Mouse (Mus musculus): ENCODE measurements around the gene Ilvbl. TPM values are rescaled to one million over a fixed set of nuclear protein-coding genes. Genes with fewer than 3 reads are reported as not detected.
A peak's percentile ranks its signal among the peaks of the same experiment; 100 is the strongest.

Ilvbl gene
- polyA plus RNA-seq, 1 experiment from 2014 or later = 57.4 TPM

- no peak for TF ChIP-seq CTCF (IDR thresholded peaks at IDR 0.05; ENCODE audit: low read depth)
- Histone ChIP-seq H3K27ac (no peak overlapping the region), H3K9ac (ENCODE audit: low read depth, low read length) (no peak overlapping the region), H3K36me3 (ENCODE audit: insufficient read depth, low read length) (no peaks in the 10 kb centered on the region), H3K27me3 (ENCODE audit: insufficient read depth, low read length) (no peaks in the 10 kb centered on the region), H3K4me2 (ENCODE audit: low read length) (no peak overlapping the region), H3K4me3 (replicated peaks; ENCODE audit: low read depth, low read length) (no peak overlapping the region), H3K4me1 (replicated peaks; ENCODE audit: insufficient read depth, low read length) (no peaks in the 10 kb centered on the region), H3K9me3 (replicated peaks; ENCODE audit: low read length) (no peaks in the 10 kb centered on the region)
- 39% methylated on average over 3 of the region's 3 CpGs for WGBS
- DNase-seq (ENCODE audit: low spot score) (no peak), ATAC-seq (replicated peaks; ENCODE audit: low FRiP score, low read depth) (no peak)
Observed at GRCm38 (mm10) chr10:78569686-78570085, 4.5 kb upstream of the Ilvbl start.

GRCm38 (mm10) chr10:78570416-78570815 lies 3.7 kb upstream of the Ilvbl start:
- no peak for DNase-seq (ENCODE audit: low spot score)
- Histone ChIP-seq H3K36me3 (ENCODE audit: insufficient read depth, low read length) (no peaks in the 10 kb centered on the region), H3K9ac (ENCODE audit: low read depth, low read length) (no peak overlapping the region), H3K27me3 (ENCODE audit: insufficient read depth, low read length) (no peaks in the 10 kb centered on the region), H3K4me1 (replicated peaks; ENCODE audit: insufficient read depth, low read length) (no peaks in the 10 kb centered on the region), H3K9me3 (replicated peaks; ENCODE audit: low read length) (no peaks in the 10 kb centered on the region), H3K4me3 (replicated peaks; ENCODE audit: low read depth, low read length) (no peak overlapping the region), H3K27ac (no peak overlapping the region), H3K4me2 (ENCODE audit: low read length) (no peak overlapping the region)
- TF ChIP-seq CTCF (IDR thresholded peaks at IDR 0.05; ENCODE audit: low read depth) = no peak
- WGBS = 59% methylated on average over 6 of the region's 6 CpGs
- no peak for ATAC-seq (replicated peaks; ENCODE audit: low FRiP score, low read depth)

GRCm38 (mm10) chr10:78570897-78571296 lies 3.2 kb upstream of the Ilvbl start:
- H3K27ac ChIP-seq = no peak overlapping the region
- H3K4me3 ChIP-seq (replicated peaks; ENCODE audit: low read depth, low read length) = no peak overlapping the region
- no peak overlapping the region for H3K4me2 ChIP-seq (ENCODE audit: low read length)
- H3K9me3 ChIP-seq (replicated peaks; ENCODE audit: low read length) = no peaks in the 10 kb centered on the region
- ATAC-seq (replicated peaks; ENCODE audit: low FRiP score, low read depth) = no peak
- H3K9ac ChIP-seq (ENCODE audit: low read depth, low read length) = no peak overlapping the region
- peak; percentile 26 for DNase-seq (ENCODE audit: low spot score)
- TF ChIP-seq CTCF (IDR thresholded peaks at IDR 0.05; ENCODE audit: low read depth) = no peak
- no peaks in the 10 kb centered on the region for H3K27me3 ChIP-seq (ENCODE audit: insufficient read depth, low read length)
- WGBS = 48% methylated on average over 2 of the region's 2 CpGs
- no peaks in the 10 kb centered on the region for H3K36me3 ChIP-seq (ENCODE audit: insufficient read depth, low read length)
- H3K4me1 ChIP-seq (replicated peaks; ENCODE audit: insufficient read depth, low read length) = no peaks in the 10 kb centered on the region

GRCm38 (mm10) chr10:78573226-78573625 lies 920 bp upstream of the Ilvbl start:
- TF ChIP-seq CTCF (IDR thresholded peaks at IDR 0.05; ENCODE audit: low read depth) = no peak
- H3K9ac ChIP-seq (ENCODE audit: low read depth, low read length) = no peak overlapping the region
- H3K27ac ChIP-seq = no peak overlapping the region
- H3K4me2 ChIP-seq (ENCODE audit: low read length) = no peak overlapping the region
- no peaks in the 10 kb centered on the region for H3K27me3 ChIP-seq (ENCODE audit: insufficient read depth, low read length)
- no peaks in the 10 kb centered on the region for H3K4me1 ChIP-seq (replicated peaks; ENCODE audit: insufficient read depth, low read length)
- WGBS = 66% methylated on average over 3 of the region's 3 CpGs
- 0 out of 2 replicates have a peak, but pooled peaks cover 12% of the 10 kb centered on the region for H3K36me3 ChIP-seq (ENCODE audit: insufficient read depth, low read length)
- H3K4me3 ChIP-seq (replicated peaks; ENCODE audit: low read depth, low read length) = no peak overlapping the region
- DNase-seq (ENCODE audit: low spot score) = no peak
- no peaks in the 10 kb centered on the region for H3K9me3 ChIP-seq (replicated peaks; ENCODE audit: low read length)
- no peak for ATAC-seq (replicated peaks; ENCODE audit: low FRiP score, low read depth)

- WGBS = 13% methylated on average over 13 of the region's 13 CpGs
Observed at GRCm38 (mm10) chr10:78575105-78575632, 1.0 kb downstream of the Ilvbl start.

GRCm38 (mm10) chr10:78575690-78576089 lies 1.5 kb downstream of the Ilvbl start:
- no peaks in the 10 kb centered on the region for H3K4me1 ChIP-seq (replicated peaks; ENCODE audit: insufficient read depth, low read length)
- 66% methylated on average over 2 of the region's 2 CpGs for WGBS
- no peaks in the 10 kb centered on the region for H3K27me3 ChIP-seq (ENCODE audit: insufficient read depth, low read length)
- no peak for TF ChIP-seq CTCF (IDR thresholded peaks at IDR 0.05; ENCODE audit: low read depth)
- peak overlapping the region; percentile 88; the same call in 1 of the 2 replicates for H3K4me2 ChIP-seq (ENCODE audit: low read length)
- DNase-seq (ENCODE audit: low spot score) = no peak
- H3K27ac ChIP-seq = no peak overlapping the region
- H3K36me3 ChIP-seq (ENCODE audit: insufficient read depth, low read length) = peaks cover 29% of the 10 kb centered on the region; the same call in 1 of the 2 replicates
- H3K4me3 ChIP-seq (replicated peaks; ENCODE audit: low read depth, low read length) = no peak overlapping the region
- no peak for ATAC-seq (replicated peaks; ENCODE audit: low FRiP score, low read depth)
- H3K9me3 ChIP-seq (replicated peaks; ENCODE audit: low read length) = no peaks in the 10 kb centered on the region
- no peak overlapping the region for H3K9ac ChIP-seq (ENCODE audit: low read depth, low read length)

More at GRCm38 (mm10) chr10:78575105-78575632, 1.0 kb downstream of the Ilvbl start:
- Histone ChIP-seq H3K4me3 (replicated peaks; ENCODE audit: low read depth, low read length) (peak overlapping the region; percentile 65), H3K27ac (peak overlapping the region; percentile 95), H3K4me1 (replicated peaks; ENCODE audit: insufficient read depth, low read length) (no peaks in the 10 kb centered on the region), H3K36me3 (ENCODE audit: insufficient read depth, low read length) (0 out of 2 replicates have a peak, but pooled peaks cover 26% of the 10 kb centered on the region), H3K27me3 (ENCODE audit: insufficient read depth, low read length) (no peaks in the 10 kb centered on the region), H3K9me3 (replicated peaks; ENCODE audit: low read length) (no peaks in the 10 kb centered on the region), H3K4me2 (ENCODE audit: low read length) (peak overlapping the region; percentile 88), H3K9ac (ENCODE audit: low read depth, low read length) (peak overlapping the region; percentile 79)
- ATAC-seq (replicated peaks; ENCODE audit: low FRiP score, low read depth) (peak; percentile 23), DNase-seq (ENCODE audit: low spot score) (no peak)
- no peak for TF ChIP-seq CTCF (IDR thresholded peaks at IDR 0.05; ENCODE audit: low read depth)
